Mouse (Mus musculus) ES-Bruce4 (cell line): ENCODE results near the gene Yif1b. TPM values are rescaled to one million over a fixed set of nuclear protein-coding genes. Genes with fewer than 3 reads are reported as not detected.

Source experiments
- H3K27ac ChIP-seq: 2 replicates; pipeline ENCODE4 v1.5.1; 2012; ENCODE audit warnings: low read length, inconsistent platforms; ENCODE audit not compliant: insufficient read depth
- H3K27me3 ChIP-seq: 2 replicates; pipeline ENCODE4 v1.6.1; 2012; ENCODE audit warnings: mild to moderate bottlenecking, low read length, inconsistent platforms; ENCODE audit not compliant: control insufficient read depth, poor library complexity, insufficient read depth, severe bottlenecking
- H3K36me3 ChIP-seq: 2 replicates; pipeline ENCODE4 v1.6.1; 2012; ENCODE audit warnings: inconsistent platforms, mild to moderate bottlenecking, low read length, moderate library complexity; ENCODE audit not compliant: control insufficient read depth, poor library complexity, insufficient read depth, severe bottlenecking
- H3K4me1 ChIP-seq: one replicate; pipeline ENCODE4 v1.8.1; 2011; ENCODE audit warnings: low read length; ENCODE audit not compliant: control insufficient read depth, insufficient read depth
- H3K4me3 ChIP-seq: 2 replicates; pipeline ENCODE4 v1.5.1; 2011; ENCODE audit warnings: low read depth, mild to moderate bottlenecking, low read length
- H3K9ac ChIP-seq: 2 replicates; pipeline ENCODE4 v1.6.1; 2012; ENCODE audit warnings: low read depth, mild to moderate bottlenecking, inconsistent platforms; ENCODE audit not compliant: poor library complexity, severe bottlenecking
- H3K9me3 ChIP-seq: replicated peaks from 2 replicates; pipeline ENCODE4 v1.6.1; 2012; ENCODE audit warnings: mild to moderate bottlenecking, low read length, inconsistent platforms; ENCODE audit not compliant: control insufficient read depth, poor library complexity, insufficient read depth, severe bottlenecking
- CTCF ChIP-seq: IDR thresholded peaks from one replicate; pipeline ENCODE4 v1.8.1; 2011; ENCODE audit warnings: low read depth, low read length
- EP300 ChIP-seq: IDR thresholded peaks from 2 replicates; pipeline ENCODE4 v1.6.1; 2011; ENCODE audit warnings: low read depth, low read length; ENCODE audit not compliant: insufficient read depth
- POLR2A ChIP-seq: IDR thresholded peaks from one replicate; pipeline ENCODE4 v1.8.1; 2011; ENCODE audit warnings: low read length; ENCODE audit not compliant: insufficient read depth
- polyA plus RNA-seq: library from polyadenylated mRNA; stranded (reverse); fragments of >200 nt; gene quantifications from 2 replicates; pipeline ENCODE4 v1.2.4, GENCODE M21; 2011; ENCODE audit warnings: low read depth; ENCODE audit not compliant: missing spikeins, insufficient read depth, insufficient read length

Yif1b gene
- polyA plus RNA-seq, 1 experiment: 55.2 TPM

DNA sequence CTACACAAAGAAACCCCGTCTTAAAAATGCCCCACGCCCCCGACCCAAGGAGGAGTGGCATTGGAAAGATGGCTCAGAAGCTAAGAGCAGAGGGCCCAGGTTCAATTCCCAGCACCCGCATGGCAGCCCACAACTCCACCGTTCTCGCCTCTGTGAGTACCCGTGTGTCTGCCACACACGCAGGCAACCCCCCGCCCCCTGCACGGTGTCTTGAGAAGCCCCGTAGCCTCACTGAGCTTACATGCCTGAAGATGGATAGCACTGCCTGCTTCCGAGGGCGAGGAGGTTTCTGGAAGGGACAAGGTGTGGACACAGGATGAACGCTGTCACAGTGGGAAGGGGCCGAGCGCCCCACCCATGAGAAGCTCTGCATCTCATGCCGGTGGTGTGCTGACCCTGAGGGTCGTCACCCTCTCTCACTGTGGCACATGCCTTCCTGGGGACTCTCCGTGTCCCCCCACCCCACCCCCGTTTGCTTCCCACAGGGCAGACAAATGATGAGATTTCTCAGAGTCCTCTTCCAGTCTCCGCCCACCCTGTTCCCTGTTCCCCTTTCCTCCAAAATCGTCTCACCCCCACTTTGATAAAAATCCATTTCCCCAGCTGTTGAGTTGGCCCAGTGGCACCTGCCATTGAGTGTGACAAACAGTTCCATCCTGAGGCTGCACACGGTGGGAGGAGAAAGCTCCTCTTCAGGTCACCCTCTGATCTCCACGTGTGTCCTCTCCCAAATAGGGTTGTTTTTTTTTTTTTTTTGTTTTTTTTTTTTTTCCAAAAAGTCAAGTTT is 57.9 kb downstream of the Yif1b start:
- H3K27me3 ChIP-seq: no peaks in the 10 kb centered on the region
- H3K4me3 ChIP-seq: peak overlapping the region; percentile 1; the same call in 1 of the 2 replicates
- no peak overlapping the region for H3K27ac ChIP-seq
- H3K9ac ChIP-seq: peak overlapping the region; percentile 5; the same call in 1 of the 2 replicates
- H3K4me1 ChIP-seq: peaks cover 10% of the 10 kb centered on the region
- no peaks in the 10 kb centered on the region for H3K36me3 ChIP-seq
- no peak for TF ChIP-seq EP300
- TF ChIP-seq CTCF: no peak
- no peak for TF ChIP-seq POLR2A
- H3K9me3 ChIP-seq: no peaks in the 10 kb centered on the region

- TF ChIP-seq EP300 (no peak), CTCF (peak; percentile 86)
- no peak overlapping the region for H3K27ac ChIP-seq
- H3K36me3 ChIP-seq: no peaks in the 10 kb centered on the region
- H3K9ac ChIP-seq: no peak overlapping the region
- H3K9me3 ChIP-seq: no peaks in the 10 kb centered on the region
- no peaks in the 10 kb centered on the region for H3K27me3 ChIP-seq
- peaks cover 6% of the 10 kb centered on the region for H3K4me1 ChIP-seq
- H3K4me3 ChIP-seq: no peak overlapping the region
Measured at GRCm38 (mm10) chr7:29296998-29297397, 58.9 kb downstream of the Yif1b start.

Other genes starting within 250 kb of the Yif1b start
- 8.4 and 10.3 TPM in 2 replicates for gene Ryr1, start 113.2 kb upstream of the Yif1b start, polyA plus RNA-seq
- gene Rasgrp4, start 103.5 kb upstream of the Yif1b start, polyA plus RNA-seq: 23.0 and 31.5 TPM in 2 replicates
- gene Fam98c, start 82.1 kb upstream of the Yif1b start, polyA plus RNA-seq: 12.6 and 13.3 TPM in 2 replicates
- not detected in 2 replicates for gene Ggn, start 68.1 kb upstream of the Yif1b start, polyA plus RNA-seq
- gene Spred3, start 67.9 kb upstream of the Yif1b start, polyA plus RNA-seq: 9.2 and 12.1 TPM in 2 replicates
- gene Psmd8, start 57.6 kb upstream of the Yif1b start, polyA plus RNA-seq: 223 and 242 TPM in 2 replicates
- 27.3 and 31.3 TPM in 2 replicates for gene Catsperg1, start 24.3 kb upstream of the Yif1b start, polyA plus RNA-seq
- 7.0 and 7.1 TPM in 2 replicates for gene Kcnk6, start 5.8 kb upstream of the Yif1b start, polyA plus RNA-seq
- gene 2200002D01Rik, start 10.1 kb downstream of the Yif1b start, polyA plus RNA-seq: 33.6 and 34.1 TPM in 2 replicates
- gene Spint2, start 43.6 kb downstream of the Yif1b start, polyA plus RNA-seq: 264 and 288 TPM in 2 replicates
- 22.1 and 29.1 TPM in 2 replicates for gene Ppp1r14a, start 51.0 kb downstream of the Yif1b start, polyA plus RNA-seq
- gene Dpf1, start 65.6 kb downstream of the Yif1b start, polyA plus RNA-seq: 5.9 and 6.1 TPM in 2 replicates